Mouse (Mus musculus): ENCODE data around the gene Mdp1. TPM values are rescaled to one million over a fixed set of nuclear protein-coding genes. Genes with fewer than 3 reads are reported as not detected.

Mdp1 gene
- 14.1 and 16.8 TPM in 2 replicates for polyA plus RNA-seq (2015; fragmentation: Nextera tagmentation; extraction: Ambion mirVana)

- ATAC-seq (ENCODE audit: low read depth) = peak; percentile 94
- Histone ChIP-seq H3K4me2 (ENCODE audit: low read depth, low read length) (peak within 1 kb of the TSS; percentile 69), H3K4me3 (ENCODE audit: low read depth, low read length) (peak within 1 kb of the TSS; percentile 73), H3K4me1 (ENCODE audit: control insufficient read depth, low read depth, low read length) (peaks cover 17% of the 10 kb centered on the region), H3K9ac (ENCODE audit: low read depth, low read length) (peak within 1 kb of the TSS; percentile 67), H3K27me3 (ENCODE audit: control insufficient read depth, insufficient read depth, low read depth, low read length) (no peaks in the 10 kb centered on the region), H3K9me3 (replicated peaks; ENCODE audit: control insufficient read depth, low read length) (no peaks in the 10 kb centered on the region), H3K36me3 (ENCODE audit: control insufficient read depth, insufficient read depth) (peaks cover 8% of the 10 kb centered on the region), H3K27ac (ENCODE audit: low read length) (peak within 1 kb of the TSS; percentile 45)
- WGBS (ENCODE audit: insufficient replicate concordance) = under 1% methylated on average over 39 of the region's 39 CpGs
Observed at GRCm38 (mm10) chr14:55659960-55660573, at the start of gene Mdp1. Gene Mdp1, minus strand, starts transcription at chr14:55660508.

GRCm38 (mm10) chr14:55709509-55709908, 49.2 kb upstream of the Mdp1 start:
- Histone ChIP-seq H3K4me1 (ENCODE audit: control insufficient read depth, low read depth, low read length) (peaks cover 17% of the 10 kb centered on the region), H3K9me3 (replicated peaks; ENCODE audit: control insufficient read depth, low read length) (no peaks in the 10 kb centered on the region), H3K27me3 (ENCODE audit: control insufficient read depth, insufficient read depth, low read depth, low read length) (no peaks in the 10 kb centered on the region; the same call in 1 of the 2 replicates), H3K9ac (ENCODE audit: low read depth, low read length) (no peak overlapping the region), H3K27ac (ENCODE audit: low read length) (no peak overlapping the region), H3K4me3 (ENCODE audit: low read depth, low read length) (no peak overlapping the region), H3K4me2 (ENCODE audit: low read depth, low read length) (no peak overlapping the region), H3K36me3 (ENCODE audit: control insufficient read depth, insufficient read depth) (no peaks in the 10 kb centered on the region)
- 71% methylated on average over 4 of the region's 4 CpGs for WGBS (ENCODE audit: insufficient replicate concordance)
- no peak for ATAC-seq (ENCODE audit: low read depth)

- Histone ChIP-seq H3K27me3 (ENCODE audit: control insufficient read depth, insufficient read depth, low read depth, low read length) (no peaks in the 10 kb centered on the region; the same call in 1 of the 2 replicates), H3K4me2 (ENCODE audit: low read depth, low read length) (no peak overlapping the region), H3K9ac (ENCODE audit: low read depth, low read length) (no peak overlapping the region), H3K4me1 (ENCODE audit: control insufficient read depth, low read depth, low read length) (peaks cover 7% of the 10 kb centered on the region), H3K36me3 (ENCODE audit: control insufficient read depth, insufficient read depth) (no peaks in the 10 kb centered on the region), H3K27ac (ENCODE audit: low read length) (no peak overlapping the region), H3K9me3 (replicated peaks; ENCODE audit: control insufficient read depth, low read length) (no peaks in the 10 kb centered on the region), H3K4me3 (ENCODE audit: low read depth, low read length) (no peak overlapping the region)
- WGBS (ENCODE audit: insufficient replicate concordance) = 28% methylated on average over 5 of the region's 5 CpGs
- ATAC-seq (ENCODE audit: low read depth) = 0 out of 2 replicates have a peak, but pooled peaks have one; percentile 30
Observed at GRCm38 (mm10) chr14:55707397-55707796, 47.1 kb upstream of the Mdp1 start.

- H3K4me2 ChIP-seq (ENCODE audit: low read depth, low read length) = no peak overlapping the region
- H3K36me3 ChIP-seq (ENCODE audit: control insufficient read depth, insufficient read depth) = no peaks in the 10 kb centered on the region
- WGBS (ENCODE audit: insufficient replicate concordance) = 47% methylated on average over 8 of the region's 8 CpGs
- no peak for ATAC-seq (ENCODE audit: low read depth)
- no peak overlapping the region for H3K9ac ChIP-seq (ENCODE audit: low read depth, low read length)
- H3K27me3 ChIP-seq (ENCODE audit: control insufficient read depth, insufficient read depth, low read depth, low read length) = no peaks in the 10 kb centered on the region
- H3K27ac ChIP-seq (ENCODE audit: low read length) = no peak overlapping the region
- no peaks in the 10 kb centered on the region for H3K9me3 ChIP-seq (replicated peaks; ENCODE audit: control insufficient read depth, low read length)
- peaks cover 7% of the 10 kb centered on the region for H3K4me1 ChIP-seq (ENCODE audit: control insufficient read depth, low read depth, low read length)
- H3K4me3 ChIP-seq (ENCODE audit: low read depth, low read length) = no peak overlapping the region
Observed at GRCm38 (mm10) chr14:55706051-55706600, 45.8 kb upstream of the Mdp1 start.

GRCm38 (mm10) chr14:55702761-55703160, 42.5 kb upstream of the Mdp1 start:
- 69% methylated on average over 6 of the region's 6 CpGs for WGBS (ENCODE audit: insufficient replicate concordance)
- Histone ChIP-seq H3K4me3 (ENCODE audit: low read depth, low read length) (no peak overlapping the region), H3K27me3 (ENCODE audit: control insufficient read depth, insufficient read depth, low read depth, low read length) (no peaks in the 10 kb centered on the region), H3K9ac (ENCODE audit: low read depth, low read length) (no peak overlapping the region), H3K36me3 (ENCODE audit: control insufficient read depth, insufficient read depth) (no peaks in the 10 kb centered on the region), H3K4me2 (ENCODE audit: low read depth, low read length) (no peak overlapping the region), H3K27ac (ENCODE audit: low read length) (no peak overlapping the region), H3K9me3 (replicated peaks; ENCODE audit: control insufficient read depth, low read length) (no peaks in the 10 kb centered on the region), H3K4me1 (ENCODE audit: control insufficient read depth, low read depth, low read length) (peaks cover 7% of the 10 kb centered on the region)
- no peak for ATAC-seq (ENCODE audit: low read depth)

- ATAC-seq (ENCODE audit: low read depth) = no peak
- Histone ChIP-seq H3K36me3 (ENCODE audit: control insufficient read depth, insufficient read depth) (no peaks in the 10 kb centered on the region), H3K9ac (ENCODE audit: low read depth, low read length) (no peak overlapping the region), H3K27me3 (ENCODE audit: control insufficient read depth, insufficient read depth, low read depth, low read length) (no peaks in the 10 kb centered on the region), H3K4me3 (ENCODE audit: low read depth, low read length) (no peak overlapping the region), H3K4me1 (ENCODE audit: control insufficient read depth, low read depth, low read length) (no peaks in the 10 kb centered on the region; the same call in 1 of the 2 replicates), H3K4me2 (ENCODE audit: low read depth, low read length) (no peak overlapping the region), H3K9me3 (replicated peaks; ENCODE audit: control insufficient read depth, low read length) (no peaks in the 10 kb centered on the region), H3K27ac (ENCODE audit: low read length) (no peak overlapping the region)
- 59% methylated on average over 9 of the region's 9 CpGs for WGBS (ENCODE audit: insufficient replicate concordance)
Observed at GRCm38 (mm10) chr14:55701131-55701530, 40.8 kb upstream of the Mdp1 start.

- H3K9me3 ChIP-seq (replicated peaks; ENCODE audit: control insufficient read depth, low read length) = no peaks in the 10 kb centered on the region
- H3K9ac ChIP-seq (ENCODE audit: low read depth, low read length) = no peak overlapping the region
- H3K4me2 ChIP-seq (ENCODE audit: low read depth, low read length) = no peak overlapping the region
- no peaks in the 10 kb centered on the region for H3K27me3 ChIP-seq (ENCODE audit: control insufficient read depth, insufficient read depth, low read depth, low read length)
- H3K27ac ChIP-seq (ENCODE audit: low read length) = no peak overlapping the region
- H3K4me3 ChIP-seq (ENCODE audit: low read depth, low read length) = no peak overlapping the region
- no peak for ATAC-seq (ENCODE audit: low read depth)
- H3K36me3 ChIP-seq (ENCODE audit: control insufficient read depth, insufficient read depth) = no peaks in the 10 kb centered on the region
- no peaks in the 10 kb centered on the region for H3K4me1 ChIP-seq (ENCODE audit: control insufficient read depth, low read depth, low read length)
- WGBS (ENCODE audit: insufficient replicate concordance) = 42% methylated on average over 4 of the region's 4 CpGs
Observed at GRCm38 (mm10) chr14:55697226-55697625, 36.9 kb upstream of the Mdp1 start.

GRCm38 (mm10) chr14:55689433-55689832, 29.1 kb upstream of the Mdp1 start:
- Histone ChIP-seq H3K27me3 (ENCODE audit: control insufficient read depth, insufficient read depth, low read depth, low read length) (no peaks in the 10 kb centered on the region), H3K4me3 (ENCODE audit: low read depth, low read length) (no peak overlapping the region), H3K4me2 (ENCODE audit: low read depth, low read length) (no peak overlapping the region), H3K27ac (ENCODE audit: low read length) (no peak overlapping the region), H3K36me3 (ENCODE audit: control insufficient read depth, insufficient read depth) (no peaks in the 10 kb centered on the region), H3K9ac (ENCODE audit: low read depth, low read length) (no peak overlapping the region), H3K4me1 (ENCODE audit: control insufficient read depth, low read depth, low read length) (no peaks in the 10 kb centered on the region), H3K9me3 (replicated peaks; ENCODE audit: control insufficient read depth, low read length) (no peaks in the 10 kb centered on the region)
- ATAC-seq (ENCODE audit: low read depth) = no peak
- WGBS (ENCODE audit: insufficient replicate concordance) = 68% methylated on average over 10 of the region's 10 CpGs

- Histone ChIP-seq H3K27me3 (ENCODE audit: control insufficient read depth, insufficient read depth, low read depth, low read length) (no peaks in the 10 kb centered on the region), H3K9me3 (replicated peaks; ENCODE audit: control insufficient read depth, low read length) (no peaks in the 10 kb centered on the region), H3K27ac (ENCODE audit: low read length) (peak overlapping the region; percentile 95), H3K4me3 (ENCODE audit: low read depth, low read length) (peak overlapping the region; percentile 74), H3K36me3 (ENCODE audit: control insufficient read depth, insufficient read depth) (peaks cover 30% of the 10 kb centered on the region), H3K4me1 (ENCODE audit: control insufficient read depth, low read depth, low read length) (peaks cover 13% of the 10 kb centered on the region), H3K9ac (ENCODE audit: low read depth, low read length) (peak overlapping the region; percentile 82), H3K4me2 (ENCODE audit: low read depth, low read length) (peak overlapping the region; percentile 83)
- WGBS (ENCODE audit: insufficient replicate concordance) = 11% methylated on average over 3 of the region's 3 CpGs
- no peak for ATAC-seq (ENCODE audit: low read depth)
Observed at GRCm38 (mm10) chr14:55682118-55682493, 21.8 kb upstream of the Mdp1 start.

Data from liver, embryonic 16.5 days (tissue).